Mouse (Mus musculus): Measurements from ENCODE around the gene Scoc.

- TF ChIP-seq CTCF (IDR thresholded peaks at IDR 0.05; ENCODE audit: insufficient read depth, low read length) (no peak), POLR2A (IDR thresholded peaks at IDR 0.05; ENCODE audit: borderline replicate concordance, extremely low read depth, low read depth, low read length) (no peak)
Observed at GRCm38 (mm10) chr8:83459606-83460005, 1.4 kb upstream of the Scoc start.

Data from lung, adult 2 months (tissue).